Mouse (Mus musculus) T-helper 17 cell (primary cell): ENCODE measurements around the gene Slc22a3.

Experiments used
- in situ Hi-C, 2 experiments: fragments of 300-600 bp; cut with MboI, MseI; formaldehyde crosslinking; loops; 1 replicate in 1 of 2; 2 replicates in 1 of 2; pipeline ENCODE4 v1.15.1; 2025; ENCODE audit warnings: high pct_unique_total_duplicates in 2 of 2

The Slc22a3 gene

GRCm38 (mm10) chr17:12507654-12508204 lies at the start of gene Slc22a3:
TSS of gene Slc22a3 (minus strand) at chr17:12507704.
- in situ Hi-C loops: no loop called here

- in situ Hi-C loops: loop anchor here (5.0 kb wide), 2 partner anchors 123 to 278 kb away; no protein-coding TSS in a partner anchor
These were observed 27.0 kb upstream of the Slc22a3 start for GRCm38 (mm10) chr17:12534353-12535145.

- in situ Hi-C loops: no loop called here
These were observed 24.6 kb upstream of the Slc22a3 start for GRCm38 (mm10) chr17:12532115-12532514.

GRCm38 (mm10) chr17:12530081-12530480 lies 22.6 kb upstream of the Slc22a3 start:
- in situ Hi-C loops: no loop called here

- in situ Hi-C loops: no loop called here
These were observed 22.0 kb upstream of the Slc22a3 start for GRCm38 (mm10) chr17:12529384-12529985.

GRCm38 (mm10) chr17:12519089-12519488 lies 11.6 kb upstream of the Slc22a3 start:
- in situ Hi-C loops: no loop called here

GRCm38 (mm10) chr17:12518194-12518593 lies 10.7 kb upstream of the Slc22a3 start:
- in situ Hi-C loops: no loop called here

GRCm38 (mm10) chr17:12513997-12514396 lies 6.5 kb upstream of the Slc22a3 start:
- in situ Hi-C loops: no loop called here

GRCm38 (mm10) chr17:12513107-12513923 lies 5.8 kb upstream of the Slc22a3 start:
- in situ Hi-C loops: no loop called here

GRCm38 (mm10) chr17:12511193-12511592 lies 3.7 kb upstream of the Slc22a3 start:
- in situ Hi-C loops: no loop called here

- in situ Hi-C loops: no loop called here
These were observed 872 bp upstream of the Slc22a3 start for GRCm38 (mm10) chr17:12508376-12508775.

GRCm38 (mm10) chr17:12506903-12507563 lies 471 bp downstream of the Slc22a3 start:
- in situ Hi-C loops: no loop called here

- in situ Hi-C loops: no loop called here
These were observed 1.8 kb downstream of the Slc22a3 start for GRCm38 (mm10) chr17:12505708-12506107.

- in situ Hi-C loops: no loop called here
These were observed 8.1 kb downstream of the Slc22a3 start for GRCm38 (mm10) chr17:12499426-12499825.

- in situ Hi-C loops: no loop called here
These were observed 11.9 kb downstream of the Slc22a3 start for GRCm38 (mm10) chr17:12495558-12495957.

GRCm38 (mm10) chr17:12491591-12491990 lies 15.9 kb downstream of the Slc22a3 start:
- in situ Hi-C loops: no loop called here

GRCm38 (mm10) chr17:12489888-12490287 lies 17.6 kb downstream of the Slc22a3 start:
- in situ Hi-C loops: no loop called here

- in situ Hi-C loops: no loop called here
These were observed 21.8 kb downstream of the Slc22a3 start for GRCm38 (mm10) chr17:12485657-12486056.

GRCm38 (mm10) chr17:12479416-12479815 lies 28.1 kb downstream of the Slc22a3 start:
- in situ Hi-C loops: no loop called here

GRCm38 (mm10) chr17:12474509-12475083 lies 32.9 kb downstream of the Slc22a3 start:
- in situ Hi-C loops: no loop called here

GRCm38 (mm10) chr17:12472547-12472946 lies 35.0 kb downstream of the Slc22a3 start:
- in situ Hi-C loops: no loop called here
